15 mouse cellular contexts compared by ENCODE assay signal in genomic region chr12:107950667-107951179, GRCm38 (mm10). TPM values are rescaled to one million over a fixed set of nuclear protein-coding genes. Genes with fewer than 3 reads are reported as not detected.
DNase-seq lines count a peak whose midpoint lies in the region; ATAC-seq and TF ChIP-seq lines count a peak whose summit lies in the region.
"Had no signal": no experiment of that assay in that cellular context is flagged by ENCODE, and none has a peak within 500 bp of the region (broad histone marks: within the 10 kb centered on the region; RNA-seq: fewer than 3 reads in every experiment).

No protein-coding gene starts in this region.

- ATAC-seq in hindbrain, embryonic 16.5 days = no peak
- ATAC-seq in hindbrain, embryonic 12.5 days (ENCODE audit: low FRiP score) = no peak
- ATAC-seq in forebrain, embryonic 14.5 days = no peak
- ATAC-seq in midbrain, postnatal 0 days (ENCODE audit: low FRiP score) = no peak
- ATAC-seq in monocyte, adult 5-6 weeks (replicated peaks; ENCODE audit: insufficient number of reproducible peaks, low FRiP score, low TSS enrichment, poor library complexity, severe bottlenecking) = no peak

- no peak overlapping the region for H3K4me3 ChIP-seq in hindbrain, embryonic 16.5 days (ENCODE audit: low read length)
- H3K4me3 ChIP-seq in hindbrain, embryonic 12.5 days = no peak overlapping the region
- no peak overlapping the region for H3K4me3 ChIP-seq in forebrain, embryonic 14.5 days (ENCODE audit: low read depth, low read length)
- no peak overlapping the region for H3K4me3 ChIP-seq in midbrain, postnatal 0 days (ENCODE audit: low read depth, low read length)
- H3K4me3 ChIP-seq: hindbrain, embryonic 15.5 days had no signal

- WGBS in hindbrain, embryonic 16.5 days = 60% methylated on average over 20 of the region's 20 CpGs
- WGBS in hindbrain, embryonic 12.5 days = 77% methylated on average over 20 of the region's 20 CpGs
- 37% methylated on average over 20 of the region's 20 CpGs for WGBS in forebrain, embryonic 14.5 days
- 55% methylated on average over 20 of the region's 20 CpGs for WGBS in midbrain, postnatal 0 days

- H3K36me3 ChIP-seq in hindbrain, embryonic 16.5 days (ENCODE audit: control insufficient read depth, insufficient read depth, low read length) = no peaks in the 10 kb centered on the region
- H3K36me3 ChIP-seq in hindbrain, embryonic 12.5 days = no peaks in the 10 kb centered on the region
- H3K36me3 ChIP-seq in forebrain, embryonic 14.5 days (ENCODE audit: control insufficient read depth, insufficient read depth, low read length) = peaks cover 4% of the 10 kb centered on the region; the same call in 1 of the 2 replicates
- no peaks in the 10 kb centered on the region for H3K36me3 ChIP-seq in midbrain, postnatal 0 days (ENCODE audit: insufficient read depth, low read length)
- H3K36me3 ChIP-seq: hindbrain, embryonic 15.5 days had no signal

- H3K27ac ChIP-seq in hindbrain, embryonic 16.5 days (ENCODE audit: low read depth, low read length) = no peak overlapping the region
- H3K27ac ChIP-seq in hindbrain, embryonic 12.5 days = no peak overlapping the region
- H3K27ac ChIP-seq in forebrain, embryonic 14.5 days (ENCODE audit: low read depth, low read length) = peak overlapping the region; percentile 46
- no peak overlapping the region for H3K27ac ChIP-seq in midbrain, postnatal 0 days (ENCODE audit: low read depth, low read length)
- H3K27ac ChIP-seq: hindbrain, embryonic 15.5 days had no signal

- H3K9ac ChIP-seq in hindbrain, embryonic 16.5 days (ENCODE audit: low read depth, low read length) = no peak overlapping the region
- H3K9ac ChIP-seq in hindbrain, embryonic 12.5 days = no peak overlapping the region
- peak overlapping the region; percentile 35 for H3K9ac ChIP-seq in forebrain, embryonic 14.5 days (ENCODE audit: low read length)
- no peak overlapping the region for H3K9ac ChIP-seq in midbrain, postnatal 0 days (replicated peaks; ENCODE audit: low read length, poor library complexity, severe bottlenecking)
- H3K9ac ChIP-seq: hindbrain, embryonic 15.5 days had no signal

- H3K4me2 ChIP-seq in hindbrain, embryonic 16.5 days (ENCODE audit: low read length) = peak overlapping the region; percentile 10; the same call in 1 of the 2 replicates
- no peak overlapping the region for H3K4me2 ChIP-seq in hindbrain, embryonic 12.5 days (replicated peaks)
- H3K4me2 ChIP-seq in forebrain, embryonic 14.5 days (ENCODE audit: low read length) = peak overlapping the region; percentile 47
- H3K4me2 ChIP-seq in midbrain, postnatal 0 days (ENCODE audit: low read depth, low read length, poor library complexity, severe bottlenecking) = no peak overlapping the region
- H3K4me2 ChIP-seq: hindbrain, embryonic 15.5 days; liver, embryonic 11.5 days had no signal

- TF ChIP-seq CTCF in midbrain, postnatal 0 days (IDR thresholded peaks at IDR 0.05) = peak; percentile 33

- H3K4me1 ChIP-seq in hindbrain, embryonic 16.5 days (ENCODE audit: control insufficient read depth, insufficient read depth, low read depth, low read length) = peaks cover 26% of the 10 kb centered on the region
- peaks cover 64% of the 10 kb centered on the region for H3K4me1 ChIP-seq in hindbrain, embryonic 12.5 days
- H3K4me1 ChIP-seq in forebrain, embryonic 14.5 days (ENCODE audit: control insufficient read depth, insufficient read depth, low read length) = peaks cover 59% of the 10 kb centered on the region
- 0 out of 2 replicates have a peak, but pooled peaks cover 5% of the 10 kb centered on the region for H3K4me1 ChIP-seq in midbrain, postnatal 0 days (ENCODE audit: insufficient read depth, low read length)

- no peaks in the 10 kb centered on the region for H3K9me3 ChIP-seq in hindbrain, embryonic 16.5 days (ENCODE audit: control insufficient read depth, low read length)
- H3K9me3 ChIP-seq in hindbrain, embryonic 12.5 days (replicated peaks) = no peaks in the 10 kb centered on the region
- H3K9me3 ChIP-seq in forebrain, embryonic 14.5 days (replicated peaks; ENCODE audit: control insufficient read depth, low read length) = no peaks in the 10 kb centered on the region
- no peaks in the 10 kb centered on the region for H3K9me3 ChIP-seq in midbrain, postnatal 0 days (ENCODE audit: low read length)
- H3K9me3 ChIP-seq: hindbrain, embryonic 15.5 days had no signal

- peak; percentile 61 for DNase-seq in ZHBTc4 (ENCODE audit: low read depth, low spot score)
- DNase-seq in forebrain, embryonic 14.5 days (ENCODE audit: low spot score) = no peak
- DNase-seq in midbrain, postnatal 0 days (ENCODE audit: low spot score) = no peak
- no peak for DNase-seq in heart, adult 18-20 months
- DNase-seq in urinary bladder, postnatal 4 days (ENCODE audit: low spot score in 2 of 2) = no peak
- DNase-seq: adrenal gland, postnatal 36 days; cerebellum, postnatal 14 days; lung, postnatal 4 days; right cerebral cortex, postnatal 4 days had no signal

- no peaks in the 10 kb centered on the region for H3K27me3 ChIP-seq in hindbrain, embryonic 16.5 days (replicated peaks; ENCODE audit: control insufficient read depth, insufficient read depth, low read length)
- H3K27me3 ChIP-seq in hindbrain, embryonic 12.5 days = no peaks in the 10 kb centered on the region
- H3K27me3 ChIP-seq in forebrain, embryonic 14.5 days (replicated peaks; ENCODE audit: control insufficient read depth, insufficient read depth, low read length) = no peaks in the 10 kb centered on the region
- no peaks in the 10 kb centered on the region for H3K27me3 ChIP-seq in midbrain, postnatal 0 days (ENCODE audit: insufficient read depth, low read length)
- H3K27me3 ChIP-seq: hindbrain, embryonic 15.5 days had no signal

RNA-seq across cellular contexts. Expression of gene Bcl11b, which starts 52.7 kb away (rescaled TPM):
- 12.0 and 16.7 TPM in 2 replicates for polyA plus RNA-seq in hindbrain, embryonic 16.5 days (2015; fragmentation: Nextera tagmentation; extraction: Ambion mirVana)
- polyA plus RNA-seq in hindbrain, embryonic 12.5 days (2016; fragmentation: Nextera tagmentation; extraction: Ambion mirVana) = 25.9 and 37.1 TPM in 2 replicates
- polyA plus RNA-seq in forebrain, embryonic 14.5 days (2014; fragmentation: Nextera tagmentation; extraction: Ambion mirVana) = 76.7 and 86.5 TPM in 2 replicates
- 55.2 and 56.8 TPM in 2 replicates for total RNA-seq in midbrain, postnatal 0 days (2014; rRNA removed)
- polyA plus RNA-seq in midbrain, postnatal 0 days (2015; fragmentation: Nextera tagmentation; extraction: Ambion mirVana) = 18.9 and 19.0 TPM in 2 replicates
- 0.76 to 1.8 TPM (median 0.85 TPM) in 3 replicates for total RNA-seq in monocyte, adult 5-6 weeks (2017)
- total RNA-seq in heart, adult 18-20 months (2021) = 1 to 10 TPM in 1 of 2 experiments, under 1 TPM in 1; 0.69 to 1.1 TPM
- total RNA-seq: MEL had no signal

Comparison
In these comparisons a context has a peak if more than half of its experiments do, and no peak if none do; other contexts are left out.
1. H3K4me2 ChIP-seq: peak in hindbrain, embryonic 16.5 days (single experiment) and forebrain, embryonic 14.5 days (single experiment); none in hindbrain, embryonic 12.5 days (single experiment) and midbrain, postnatal 0 days (single experiment).